ENCODE assay signal across 24 mouse cellular contexts in genomic region chr14:58046639-58047284, GRCm38 (mm10). TPM values are rescaled to one million over a fixed set of nuclear protein-coding genes. Genes with fewer than 3 reads are reported as not detected.
DNase-seq lines count a peak whose midpoint lies in the region; ATAC-seq lines count a peak whose summit lies in the region.
"Had no signal": no experiment of that assay in that cellular context is flagged by ENCODE, and none has a peak within 500 bp of the region (broad histone marks: within the 10 kb centered on the region; RNA-seq: fewer than 3 reads in every experiment).

No protein-coding gene starts in this region.

- intact Hi-C loops in left cerebral cortex, postnatal 10 days (cut with DNase I), result no loop called here

- H3K27ac ChIP-seq in kidney, embryonic 15.5 days, result no peak overlapping the region
- H3K27ac ChIP-seq in intestine, embryonic 16.5 days (ENCODE audit: low read length), result peak overlapping the region; percentile 70
- no peak overlapping the region; the same call in 1 of the 2 replicates for H3K27ac ChIP-seq in stomach, embryonic 16.5 days (ENCODE audit: low read length)
- H3K27ac ChIP-seq: embryonic facial prominence, embryonic 13.5 days; forebrain, embryonic 13.5 days; heart, adult 2 months; heart, embryonic 15.5 days; hindbrain, embryonic 10.5 days had no signal

- WGBS in kidney, embryonic 15.5 days, result 82% methylated on average over 4 of the region's 4 CpGs
- WGBS in intestine, embryonic 16.5 days, result 61% methylated on average over 4 of the region's 4 CpGs
- 54% methylated on average over 4 of the region's 4 CpGs for WGBS in stomach, embryonic 16.5 days

- H3K27me3 ChIP-seq in kidney, embryonic 15.5 days, result no peaks in the 10 kb centered on the region
- no peaks in the 10 kb centered on the region for H3K27me3 ChIP-seq in intestine, embryonic 16.5 days (replicated peaks; ENCODE audit: control insufficient read depth, insufficient read depth, low read length)
- H3K27me3 ChIP-seq in stomach, embryonic 16.5 days (ENCODE audit: control insufficient read depth, insufficient read depth, low read length), result no peaks in the 10 kb centered on the region
- H3K27me3 ChIP-seq: embryonic facial prominence, embryonic 13.5 days; forebrain, embryonic 13.5 days; heart, embryonic 15.5 days had no signal

- ATAC-seq in kidney, embryonic 15.5 days (replicated peaks; ENCODE audit: low FRiP score), result no peak
- ATAC-seq in intestine, embryonic 16.5 days, result peak; percentile 98
- peak; percentile 92 for ATAC-seq in stomach, embryonic 16.5 days (ENCODE audit: insufficient read depth, low FRiP score)
- ATAC-seq: CD4-positive, CD25-positive, alpha-beta regulatory T cell, adult 4 months; forebrain, embryonic 13.5 days; forebrain, postnatal 0 days had no signal

- no peak overlapping the region for H3K4me2 ChIP-seq in kidney, embryonic 15.5 days
- no peak overlapping the region for H3K4me2 ChIP-seq in intestine, embryonic 16.5 days (ENCODE audit: low read depth, low read length)
- H3K4me2 ChIP-seq in stomach, embryonic 16.5 days (ENCODE audit: low read depth, low read length), result no peak overlapping the region
- H3K4me2 ChIP-seq: embryonic facial prominence, embryonic 13.5 days; forebrain, embryonic 13.5 days; heart, embryonic 11.5 days; heart, embryonic 15.5 days had no signal

- H3K9ac ChIP-seq in kidney, embryonic 15.5 days, result no peak overlapping the region
- no peak overlapping the region for H3K9ac ChIP-seq in intestine, embryonic 16.5 days (ENCODE audit: low read depth, low read length)
- H3K9ac ChIP-seq in stomach, embryonic 16.5 days (ENCODE audit: low read length), result no peak overlapping the region
- H3K9ac ChIP-seq: embryonic facial prominence, embryonic 13.5 days; forebrain, embryonic 13.5 days; forebrain, postnatal 0 days; heart, embryonic 15.5 days had no signal

- no peaks in the 10 kb centered on the region for H3K4me1 ChIP-seq in kidney, embryonic 15.5 days
- H3K4me1 ChIP-seq in intestine, embryonic 16.5 days (ENCODE audit: control insufficient read depth, insufficient read depth, low read length), result peaks cover 4% of the 10 kb centered on the region; the same call in 1 of the 2 replicates
- H3K4me1 ChIP-seq in stomach, embryonic 16.5 days (ENCODE audit: control insufficient read depth, insufficient read depth, low read length), result no peaks in the 10 kb centered on the region
- H3K4me1 ChIP-seq: embryonic facial prominence, embryonic 13.5 days; forebrain, embryonic 13.5 days; heart, embryonic 15.5 days; hindbrain, embryonic 10.5 days had no signal

- peak; percentile 54 for DNase-seq in kidney, adult 11 months
- DNase-seq in kidney, postnatal 14 days, result peak; percentile 15
- DNase-seq in kidney, postnatal 10 days, result no peak
- DNase-seq in left cerebral cortex, adult 9 months (ENCODE audit: low spot score in 2 of 2), result no peak
- DNase-seq in left cerebral cortex, postnatal 10 days (ENCODE audit: extremely low spot score in 1 of 2, low spot score in 2 of 2), result no peak
- DNase-seq: adrenal gland, postnatal 10 days; B cell, adult 2 months; cerebellum, adult 11-12 months; cerebellum, adult 9-10 months; cerebellum, postnatal 25 days; forebrain, postnatal 0 days; gastrocnemius, postnatal 14 days; heart, adult 2 months; heart, postnatal 14 days had no signal

- 0 out of 2 replicates have a peak, but pooled peaks cover under 1% of the 10 kb centered on the region for H3K9me3 ChIP-seq in kidney, embryonic 15.5 days (replicated peaks)
- no peaks in the 10 kb centered on the region for H3K9me3 ChIP-seq in intestine, embryonic 16.5 days (ENCODE audit: control insufficient read depth, low read length)
- no peaks in the 10 kb centered on the region for H3K9me3 ChIP-seq in stomach, embryonic 16.5 days (replicated peaks; ENCODE audit: control insufficient read depth, low read length)
- H3K9me3 ChIP-seq: embryonic facial prominence, embryonic 13.5 days; forebrain, embryonic 13.5 days; G1E; heart, embryonic 15.5 days; hindbrain, embryonic 10.5 days had no signal

- H3K36me3 ChIP-seq in kidney, embryonic 15.5 days, result no peaks in the 10 kb centered on the region
- no peaks in the 10 kb centered on the region for H3K36me3 ChIP-seq in intestine, embryonic 16.5 days (ENCODE audit: control insufficient read depth, insufficient read depth, low read length)
- H3K36me3 ChIP-seq in stomach, embryonic 16.5 days (ENCODE audit: control insufficient read depth, insufficient read depth, low read length), result no peaks in the 10 kb centered on the region
- H3K36me3 ChIP-seq: embryonic facial prominence, embryonic 13.5 days; G1E; heart, embryonic 15.5 days; hindbrain, embryonic 10.5 days had no signal

- H3K4me3 ChIP-seq in kidney, embryonic 15.5 days (replicated peaks), result no peak overlapping the region
- no peak overlapping the region for H3K4me3 ChIP-seq in intestine, embryonic 16.5 days (ENCODE audit: low read length)
- H3K4me3 ChIP-seq in stomach, embryonic 16.5 days (replicated peaks; ENCODE audit: low read length), result no peak overlapping the region
- H3K4me3 ChIP-seq: embryonic facial prominence, embryonic 13.5 days; forebrain, embryonic 13.5 days; heart, adult 2 months; heart, embryonic 15.5 days; hindbrain, embryonic 10.5 days had no signal

RNA-seq across cellular contexts. Expression of gene Fgf9, which starts 23.6 kb away (rescaled TPM):
- 6.7 and 7.9 TPM in 2 replicates for polyA plus RNA-seq in kidney, embryonic 15.5 days (2015; fragmentation: Nextera tagmentation; extraction: Ambion mirVana)
- 14.9 and 16.1 TPM in 2 replicates for polyA plus RNA-seq in intestine, embryonic 16.5 days (2015; fragmentation: Nextera tagmentation; extraction: Ambion mirVana)
- 9.5 and 10.6 TPM in 2 replicates for polyA plus RNA-seq in stomach, embryonic 16.5 days (2015; fragmentation: Nextera tagmentation; extraction: Ambion mirVana)
- total RNA-seq in left cerebral cortex, postnatal 10 days (2021), result 10 to 100 TPM; 16.4 to 16.7 TPM
- polyA plus RNA-seq: CD4-positive, CD25-positive, alpha-beta regulatory T cell, adult 4 months; G1E had no signal

RNA-seq across cellular contexts. Expression of gene Micu2, which starts 47.7 kb away (rescaled TPM):
- polyA plus RNA-seq in kidney, embryonic 15.5 days (2015; fragmentation: Nextera tagmentation; extraction: Ambion mirVana), result 82.2 and 86.3 TPM in 2 replicates
- polyA plus RNA-seq in intestine, embryonic 16.5 days (2015; fragmentation: Nextera tagmentation; extraction: Ambion mirVana), result 74.6 and 76.8 TPM in 2 replicates
- 80.5 and 82.3 TPM in 2 replicates for polyA plus RNA-seq in stomach, embryonic 16.5 days (2015; fragmentation: Nextera tagmentation; extraction: Ambion mirVana)
- total RNA-seq in left cerebral cortex, postnatal 10 days (2021), result 10 to 100 TPM; 34.5 to 35.4 TPM

Comparison
In these comparisons a context has a peak if more than half of its experiments do, and no peak if none do; other contexts are left out.
1. DNase-seq: peak in kidney, adult 11 months (single experiment) and kidney, postnatal 14 days (single experiment); none in kidney, postnatal 10 days (single experiment), left cerebral cortex, adult 9 months (0 of 2) and left cerebral cortex, postnatal 10 days (0 of 2).